In the genomic region with DNA sequence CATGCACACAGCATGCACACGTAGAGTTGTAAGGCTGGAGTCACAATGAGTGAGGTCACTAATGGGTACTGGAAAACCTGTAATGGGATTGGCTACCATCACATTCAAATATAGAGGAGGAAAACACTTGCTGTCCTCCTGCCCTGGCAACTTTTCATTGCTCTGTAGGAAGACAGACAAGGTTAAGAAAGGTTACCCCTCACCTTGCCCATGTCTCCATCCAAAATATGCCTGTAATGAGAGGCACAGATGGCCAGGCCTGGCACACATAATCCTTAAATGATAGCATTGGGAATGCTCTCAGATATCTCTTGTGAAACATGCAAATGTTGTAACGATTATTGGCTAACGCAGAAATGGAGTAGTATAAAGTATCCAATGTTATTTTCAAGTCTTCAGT, we compare ENCODE assay signal across 9 mouse cellular contexts.
"Had no signal": no experiment of that assay in that cellular context is flagged by ENCODE, and none has a peak within 500 bp of the region (broad histone marks: within the 10 kb centered on the region; RNA-seq: fewer than 3 reads in every experiment).

No protein-coding gene starts in this region.

- DNase-seq: lung, adult 18-20 months; lung, embryonic 14.5 days; lung, postnatal 10 days; lung, postnatal 4 days; midbrain, embryonic 14.5 days; right cerebral cortex, postnatal 14 days; thymus, adult 2 months; thymus, postnatal 25 days; thymus, postnatal 4 days had no signal
